8 mouse cellular contexts compared by ENCODE assay signal in the genomic region with DNA sequence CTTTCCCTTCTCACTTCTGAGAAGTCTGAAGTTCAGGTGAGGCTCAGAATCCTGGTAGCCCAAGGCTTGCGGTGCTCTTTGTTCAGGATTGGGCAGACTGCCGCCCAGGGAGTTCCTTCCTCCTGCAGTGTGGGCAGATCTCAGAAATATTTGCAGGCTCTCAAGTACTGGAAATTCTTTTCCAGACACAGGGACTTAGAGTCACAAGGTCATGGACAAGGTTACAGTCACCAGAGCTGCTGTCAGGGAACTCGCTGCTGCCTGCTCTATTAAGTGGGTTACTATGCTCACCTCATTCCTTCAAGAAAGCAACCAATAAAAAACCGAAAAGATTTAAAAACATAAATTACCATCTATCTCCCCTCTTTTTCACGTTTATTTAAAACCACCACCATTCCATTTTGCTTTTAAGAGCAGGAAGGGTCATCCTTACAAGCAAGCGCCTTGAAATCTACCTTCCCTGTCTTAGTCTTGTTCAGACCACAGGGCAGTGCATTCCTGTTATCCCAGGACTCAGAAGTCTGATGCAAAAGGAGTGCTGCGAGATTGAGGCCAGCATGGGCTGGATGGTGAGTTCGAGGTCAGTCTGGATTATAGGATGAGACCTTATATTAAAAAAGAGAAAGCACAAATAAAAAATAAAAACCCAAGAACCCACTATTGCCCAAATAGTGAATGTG. TPM values are rescaled to one million over a fixed set of nuclear protein-coding genes. Genes with fewer than 3 reads are reported as not detected.
A peak's percentile ranks its signal among the peaks of the same experiment; 100 is the strongest.
DNase-seq lines count a peak whose midpoint lies in the region; ATAC-seq and TF ChIP-seq lines count a peak whose summit lies in the region.

No protein-coding gene starts in this region.

- H3K79me2 ChIP-seq in MEL (ENCODE audit: control insufficient read depth, insufficient read depth, low read length, poor library complexity): peaks cover 2% of the 10 kb centered on the region; the same call in 1 of the 2 replicates

- peak; percentile 20; the same call in 1 of the 2 replicates for ATAC-seq in heart, embryonic 14.5 days (ENCODE audit: insufficient number of reproducible peaks, insufficient read depth, low FRiP score, low read depth)
- 0 out of 2 replicates have a peak, but pooled peaks have one; percentile 18 for ATAC-seq in forebrain, embryonic 16.5 days
- ATAC-seq in activated CD4-positive, CD25-positive, alpha-beta regulatory T cell, adult 4 months: no peak
- no peak for ATAC-seq in erythroid progenitor cell, adult 5-6 weeks (replicated peaks; ENCODE audit: low FRiP score, poor library complexity, severe bottlenecking)

- TF ChIP-seq EP300 in MEL (IDR thresholded peaks at IDR 0.05; ENCODE audit: low read depth in 1 of 2, low read length in 2 of 2): no peak

- no peak for DNase-seq in heart, postnatal 10 days
- DNase-seq in MEL (ENCODE audit: low read depth, low spot score): peak; percentile 10
- no peak for DNase-seq in midbrain, embryonic 10.5 days (ENCODE audit: low spot score)
- DNase-seq in kidney, adult 8-10 months: no peak

- no peaks in the 10 kb centered on the region for H3K36me3 ChIP-seq in heart, embryonic 14.5 days (ENCODE audit: control insufficient read depth, insufficient read depth, low read length)
- no peaks in the 10 kb centered on the region for H3K36me3 ChIP-seq in MEL (ENCODE audit: control insufficient read depth in 1 of 2, insufficient read depth in 2 of 2, low read length in 2 of 2)
- H3K36me3 ChIP-seq in forebrain, embryonic 16.5 days (ENCODE audit: control insufficient read depth, insufficient read depth): no peaks in the 10 kb centered on the region
- H3K36me3 ChIP-seq in midbrain, embryonic 10.5 days: no peaks in the 10 kb centered on the region

- WGBS in heart, embryonic 14.5 days: 20% methylated on average over 8 of the region's 8 CpGs
- 58% methylated on average over 8 of the region's 8 CpGs for WGBS in forebrain, embryonic 16.5 days
- WGBS in midbrain, embryonic 10.5 days: 54% methylated on average over 8 of the region's 8 CpGs

- peak overlapping the region; percentile 79 for H3K4me2 ChIP-seq in heart, embryonic 14.5 days (ENCODE audit: low read length)
- peak overlapping the region; percentile 57 for H3K4me2 ChIP-seq in forebrain, embryonic 16.5 days (ENCODE audit: low read length)

- TF ChIP-seq CTCF in MEL (IDR thresholded peaks at IDR 0.05 in 2 of 3, conservative IDR thresholded peaks at IDR 0.05 in 1 of 3; ENCODE audit: control insufficient read depth in 1 of 3, insufficient read depth in 1 of 3, low read depth in 2 of 3, low read length in 3 of 3, poor library complexity in 1 of 3, severe bottlenecking in 1 of 3): no peak

- H3K4me1 ChIP-seq in heart, embryonic 14.5 days (ENCODE audit: control insufficient read depth in 2 of 2, insufficient read depth in 2 of 2, low read length in 2 of 2): peaks cover 17 to 31% of the 10 kb centered on the region in 2 experiments
- peaks cover 0 to 6% of the 10 kb centered on the region in 2 experiments; a peak in 2 of 4 replicates for H3K4me1 ChIP-seq in MEL (ENCODE audit: control insufficient read depth in 1 of 2, insufficient read depth in 2 of 2, low read length in 2 of 2)
- peaks cover 25% of the 10 kb centered on the region for H3K4me1 ChIP-seq in forebrain, embryonic 16.5 days (replicated peaks; ENCODE audit: control insufficient read depth, insufficient read depth, low read length)
- peaks cover 33% of the 10 kb centered on the region for H3K4me1 ChIP-seq in midbrain, embryonic 10.5 days

- H3K27me3 ChIP-seq in heart, embryonic 14.5 days (ENCODE audit: control insufficient read depth, insufficient read depth, low read length): no peaks in the 10 kb centered on the region
- no peaks in the 10 kb centered on the region for H3K27me3 ChIP-seq in MEL (ENCODE audit: control insufficient read depth in 1 of 2, insufficient read depth in 2 of 2, low read length in 2 of 2)
- H3K27me3 ChIP-seq in forebrain, embryonic 16.5 days (replicated peaks; ENCODE audit: control insufficient read depth, insufficient read depth, low read length): no peaks in the 10 kb centered on the region
- no peaks in the 10 kb centered on the region for H3K27me3 ChIP-seq in midbrain, embryonic 10.5 days (ENCODE audit: low read depth, poor library complexity, severe bottlenecking)

- peak overlapping the region; percentile 84 to 92 for H3K27ac ChIP-seq in heart, embryonic 14.5 days (replicated peaks in 1 of 2; ENCODE audit: control insufficient read depth in 1 of 2, insufficient read depth in 1 of 2, low read depth in 2 of 2, low read length in 2 of 2)
- no peak overlapping the region for H3K27ac ChIP-seq in MEL (ENCODE audit: control insufficient read depth, low read depth, low read length)
- peak overlapping the region; percentile 20; the same call in 1 of the 2 replicates for H3K27ac ChIP-seq in forebrain, embryonic 16.5 days (ENCODE audit: low read length)
- peak overlapping the region; percentile 72 for H3K27ac ChIP-seq in midbrain, embryonic 10.5 days (replicated peaks)

- no peak for TF ChIP-seq RAD21 in MEL (IDR thresholded peaks at IDR 0.05; ENCODE audit: low read depth, low read length)

- H3K9me3 ChIP-seq in heart, embryonic 14.5 days (ENCODE audit: control insufficient read depth, low read length): no peaks in the 10 kb centered on the region
- H3K9me3 ChIP-seq in MEL (replicated peaks; ENCODE audit: insufficient read depth, low read length): no peaks in the 10 kb centered on the region
- H3K9me3 ChIP-seq in forebrain, embryonic 16.5 days (ENCODE audit: control insufficient read depth, low read length): no peaks in the 10 kb centered on the region
- H3K9me3 ChIP-seq in midbrain, embryonic 10.5 days (replicated peaks): no peaks in the 10 kb centered on the region

- TF ChIP-seq POLR2A in MEL (IDR thresholded peaks at IDR 0.05; ENCODE audit: control insufficient read depth in 1 of 2, insufficient read depth in 1 of 2, low read depth in 1 of 2, low read length in 2 of 2, poor library complexity in 1 of 2): no peak

- intact Hi-C loops in heart, postnatal 10 days (cut with DNase I): loop anchor here (2.0 to 5.0 kb wide), 2 partner anchors 116 to 178 kb away; no protein-coding TSS in a partner anchor

- H3K9ac ChIP-seq in heart, embryonic 14.5 days (ENCODE audit: low read length): peak overlapping the region; percentile 90
- H3K9ac ChIP-seq in MEL (ENCODE audit: control insufficient read depth, low read depth, low read length, poor library complexity, severe bottlenecking): peak overlapping the region; percentile 23; the same call in 1 of the 2 replicates
- peak overlapping the region; percentile 72 for H3K9ac ChIP-seq in forebrain, embryonic 16.5 days (replicated peaks; ENCODE audit: low read depth, low read length)

- peak overlapping the region; percentile 71 to 92 for H3K4me3 ChIP-seq in heart, embryonic 14.5 days (ENCODE audit: control insufficient read depth in 1 of 2, insufficient read depth in 1 of 2, low read depth in 1 of 2, low read length in 2 of 2)
- H3K4me3 ChIP-seq in MEL (ENCODE audit: control insufficient read depth in 1 of 2, insufficient read depth in 1 of 2, low read depth in 2 of 2, low read length in 2 of 2): peak overlapping the region; percentile 40 to 54
- H3K4me3 ChIP-seq in forebrain, embryonic 16.5 days (replicated peaks; ENCODE audit: low read length): peak overlapping the region; percentile 53
- H3K4me3 ChIP-seq in midbrain, embryonic 10.5 days: peak overlapping the region; percentile 97

TF ChIP-seq in MEL, 35 proteins besides CTCF, POLR2A, EP300 and RAD21:
- TF ChIP-seq TCF12 (IDR thresholded peaks at IDR 0.05; ENCODE audit: low read depth, low read length) (no peak), MAFK (IDR thresholded peaks at IDR 0.05; ENCODE audit: borderline replicate concordance, low read depth, low read length) (no peak), SIN3A (IDR thresholded peaks at IDR 0.05; ENCODE audit: low read length) (no peak), E2F4 (IDR thresholded peaks at IDR 0.05; ENCODE audit: borderline replicate concordance, low read depth, low read length) (no peak), ZKSCAN1 (IDR thresholded peaks at IDR 0.05; ENCODE audit: low read depth, low read length) (no peak), ZC3H11A (IDR thresholded peaks at IDR 0.05; ENCODE audit: low read depth, low read length) (no peak)
TF ChIP-seq in MEL: peak in this region for 0.

RNA-seq across cellular contexts. Expression of gene Galnt2, which starts 0.6 kb away (rescaled TPM):
- 58.5 and 60.5 TPM in 2 replicates for polyA plus RNA-seq in heart, embryonic 14.5 days (2014; fragmentation: Nextera tagmentation; extraction: Ambion mirVana)
- total RNA-seq in heart, postnatal 10 days (2021): 10 to 100 TPM; 45.6 to 51.4 TPM
- total RNA-seq in MEL (2012; rRNA removed): 11.1 and 12.0 TPM in 2 replicates
- polyA plus RNA-seq in MEL (2012; ENCODE audit: insufficient read depth in 1 of 2, insufficient read length in 2 of 2, low read depth in 1 of 2, low replicate concordance in 2 of 2, missing spikeins in 1 of 2): 10 to 100 TPM in 1 of 2 experiments, not detected in 1; 14.5 TPM
- 47.8 and 48.9 TPM in 2 replicates for polyA plus RNA-seq in forebrain, embryonic 16.5 days (2015; fragmentation: Nextera tagmentation; extraction: Ambion mirVana)
- 35.3 and 47.5 TPM in 2 replicates for polyA plus RNA-seq in midbrain, embryonic 10.5 days (2016; fragmentation: Nextera tagmentation; extraction: Ambion mirVana)
- 10 to 100 TPM; 18.2 to 20.1 TPM for polyA plus RNA-seq in activated CD4-positive, CD25-positive, alpha-beta regulatory T cell, adult 4 months (2017; shearing (Covaris generic))
- 25.2 TPM in 1 of 2 replicates, not detected in the other for total RNA-seq in erythroid progenitor cell, adult 5-6 weeks (2015; ENCODE audit: low replicate concordance)
- 15.5 TPM in 1 of 2 replicates, not detected in the other for total RNA-seq in erythroid progenitor cell, adult 5-6 weeks (2017; ENCODE audit: low replicate concordance)

Comparison
In these comparisons a context has a peak if more than half of its experiments do, and no peak if none do; other contexts are left out.
1. ATAC-seq: peak in heart, embryonic 14.5 days (single experiment) and forebrain, embryonic 16.5 days (single experiment); none in activated CD4-positive, CD25-positive, alpha-beta regulatory T cell, adult 4 months (single experiment) and erythroid progenitor cell, adult 5-6 weeks (single experiment).
2. H3K4me3 ChIP-seq: peak in every context shown above with its lines; median percentile 97 in midbrain, embryonic 10.5 days; 82 in heart, embryonic 14.5 days; 53 in forebrain, embryonic 16.5 days; 47 in MEL.
3. H3K9ac ChIP-seq: peak in every context shown above with its lines; median percentile 90 in heart, embryonic 14.5 days; 72 in forebrain, embryonic 16.5 days; 23 in MEL.